Mouse (Mus musculus) kidney, postnatal 14 days (tissue): Measurements from ENCODE around the gene Rtcb.
A peak's percentile ranks its signal among the peaks of the same experiment; 100 is the strongest.

Experiments used
- DNase-seq: peaks from one replicate; pipeline ENCODE4 v3.0.0; 2022; ENCODE audit warnings: mixed read lengths

Gene Rtcb

GRCm38 (mm10) chr10:85957464-85957950, at the start of gene Rtcb:
Rtcb (minus strand) TSS chr10:85957823.
- DNase-seq = peak; percentile 97

DNA sequence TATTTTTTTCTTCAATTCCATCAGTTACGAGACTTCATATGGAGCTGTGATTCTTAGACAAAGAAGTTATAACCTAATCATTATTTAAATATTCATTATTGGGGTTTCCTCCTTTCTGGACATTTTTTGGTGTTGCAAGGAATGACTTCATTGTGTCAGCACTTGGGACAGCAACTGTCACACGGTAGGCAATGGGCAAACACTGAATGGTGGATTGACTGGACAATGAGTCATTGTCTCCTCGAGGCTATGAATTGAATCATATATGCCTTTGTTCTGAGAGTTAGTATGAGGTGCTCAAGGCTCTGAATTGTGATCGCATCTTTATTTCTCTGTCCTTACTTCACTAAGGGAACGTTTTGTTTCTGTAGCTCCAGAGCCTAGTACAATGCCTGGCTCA, 48.8 kb upstream of the Rtcb start:
- DNase-seq = no peak

DNA sequence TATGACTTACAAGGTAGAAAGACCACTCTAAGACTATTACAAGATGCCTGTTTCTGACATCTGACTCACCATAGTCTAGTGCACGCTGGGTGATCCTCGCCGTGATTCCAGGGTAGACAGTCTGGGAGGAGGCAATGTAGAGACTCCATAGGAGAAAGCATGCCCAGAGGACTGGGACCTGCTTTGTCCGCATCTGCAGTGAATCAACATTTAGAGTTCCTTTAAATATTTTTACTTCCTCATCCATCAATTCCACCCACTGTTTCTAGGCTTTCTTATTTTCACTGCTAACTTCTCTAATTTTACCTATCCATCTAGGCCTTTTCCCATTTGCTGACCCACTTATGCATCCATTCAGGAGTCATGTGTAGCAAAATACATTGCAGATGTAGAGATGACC, 42.8 kb upstream of the Rtcb start:
- no peak for DNase-seq

GRCm38 (mm10) chr10:85994543-85995104, 37.0 kb upstream of the Rtcb start:
- DNase-seq = no peak

- DNase-seq = no peak
Observed at GRCm38 (mm10) chr10:85993836-85994235, 36.2 kb upstream of the Rtcb start.

DNA sequence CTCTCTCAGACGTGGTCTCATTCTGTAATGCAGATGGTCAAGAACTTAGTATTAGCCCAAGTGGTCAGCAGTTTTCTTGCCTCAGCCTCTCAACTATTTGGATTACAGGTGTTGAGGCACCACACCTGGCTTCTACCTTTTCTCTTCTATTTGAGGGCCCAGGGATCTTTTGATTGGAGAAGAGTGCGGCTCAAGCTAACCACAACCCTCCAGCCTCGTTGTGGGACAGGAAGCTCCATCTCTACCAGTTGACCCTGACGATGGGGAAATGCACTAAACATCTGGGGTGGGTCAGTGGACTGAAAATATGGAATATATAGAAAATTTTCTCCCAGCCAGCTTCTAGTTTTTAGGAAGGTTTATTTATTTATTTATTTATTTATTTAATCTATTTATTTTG, 34.8 kb upstream of the Rtcb start:
- no peak for DNase-seq

DNA sequence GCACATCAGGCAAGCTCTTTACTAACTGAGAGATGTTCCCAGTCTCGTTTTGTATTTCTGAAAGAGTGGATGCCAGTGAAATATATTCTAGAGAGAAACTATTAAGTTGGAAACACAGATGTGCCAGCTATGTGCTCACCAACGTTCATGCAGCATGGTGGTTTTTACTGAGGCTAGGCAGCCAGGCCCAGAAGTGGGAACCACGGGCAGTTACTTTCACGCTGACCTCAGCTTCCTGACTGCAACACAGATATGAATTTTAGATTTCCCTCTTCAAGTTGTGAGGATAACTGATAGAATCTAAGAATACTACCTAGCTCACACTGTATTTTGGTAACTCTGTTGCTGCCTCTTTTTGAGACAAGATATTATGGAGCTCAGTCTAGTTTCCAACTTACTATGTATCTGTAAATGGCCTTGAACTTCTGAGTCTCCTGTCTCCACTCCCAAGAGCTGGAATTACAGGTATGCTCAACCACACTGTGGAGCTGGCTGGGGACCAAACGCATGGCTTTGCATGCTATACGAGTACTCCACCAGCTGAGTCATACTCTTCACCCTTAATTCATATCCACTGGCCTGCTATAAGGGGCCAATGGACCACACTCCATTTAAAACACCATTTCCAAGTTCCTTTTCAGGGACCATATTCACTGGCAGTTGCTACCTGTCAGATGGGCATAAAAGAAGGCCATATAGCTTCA, 31.9 kb upstream of the Rtcb start:
- peak; percentile 2 for DNase-seq

DNA sequence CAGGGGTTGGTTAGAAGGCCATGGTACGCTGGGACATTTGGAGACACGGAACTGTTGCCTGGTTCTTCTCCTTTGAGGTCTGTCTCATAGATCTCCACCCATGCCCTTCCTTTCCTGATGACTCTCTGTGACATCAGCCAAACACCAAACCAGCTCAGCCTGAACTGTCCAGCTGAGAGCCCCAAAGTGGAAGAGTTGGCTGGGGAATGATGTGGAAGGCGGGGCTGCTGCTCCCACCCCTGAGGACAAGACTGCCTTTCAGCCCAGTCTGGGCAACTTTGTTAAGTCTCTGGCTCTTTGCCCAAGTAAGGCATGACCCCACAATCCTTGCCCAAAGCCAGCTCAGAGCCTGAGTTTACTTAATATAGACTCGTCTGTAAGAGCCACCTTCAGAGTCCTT, 15.3 kb upstream of the Rtcb start:
- DNase-seq = peak; percentile 8

DNA sequence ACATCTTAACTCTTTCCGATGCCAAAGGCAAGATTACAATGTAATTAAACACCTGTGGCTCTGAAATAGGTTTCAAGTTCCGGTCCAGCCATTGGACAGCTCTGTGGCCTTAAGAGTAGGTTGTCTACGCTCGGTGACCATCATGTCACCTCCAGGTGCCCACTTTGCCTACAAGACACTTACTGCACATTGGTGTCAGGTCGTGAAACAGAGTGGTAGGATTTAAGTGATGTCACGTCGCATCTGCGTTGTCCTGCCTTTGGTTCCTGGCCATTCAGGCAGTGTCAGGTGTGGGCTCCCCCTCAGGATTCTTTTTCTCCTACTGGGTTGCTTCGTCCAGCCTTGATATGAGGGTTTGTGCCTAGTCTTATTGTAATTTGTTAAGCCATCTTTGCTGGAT, 14.2 kb upstream of the Rtcb start:
- DNase-seq = no peak

GRCm38 (mm10) chr10:85969894-85970620, 12.4 kb upstream of the Rtcb start:
- peak; percentile 45 for DNase-seq

DNA sequence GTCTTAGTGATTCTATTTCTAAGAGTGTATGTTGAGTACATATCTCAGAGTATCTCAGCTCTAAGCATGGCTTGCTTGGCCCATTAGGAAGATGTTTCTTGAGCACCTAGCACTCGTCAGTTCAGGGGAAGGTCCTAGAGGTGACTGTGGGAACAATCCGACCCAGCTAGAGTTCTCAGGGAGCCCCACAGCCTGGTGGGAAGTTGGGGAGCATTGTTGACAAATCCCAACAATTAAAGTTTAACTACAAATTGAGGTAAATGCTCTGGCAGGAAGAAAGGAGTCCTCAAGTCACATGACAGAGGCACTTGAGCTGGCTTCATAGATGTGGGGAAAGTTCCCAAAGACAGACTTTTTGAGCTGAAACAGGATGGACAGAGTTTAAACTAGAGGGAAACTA, 11.1 kb upstream of the Rtcb start:
- peak; percentile 14 for DNase-seq

- DNase-seq = peak; percentile 89
Observed at GRCm38 (mm10) chr10:85968157-85968634, 10.6 kb upstream of the Rtcb start.

GRCm38 (mm10) chr10:85967411-85968156, 10.0 kb upstream of the Rtcb start:
- DNase-seq = no peak

- no peak for DNase-seq
Observed at GRCm38 (mm10) chr10:85966476-85966875, 8.9 kb upstream of the Rtcb start.

DNA sequence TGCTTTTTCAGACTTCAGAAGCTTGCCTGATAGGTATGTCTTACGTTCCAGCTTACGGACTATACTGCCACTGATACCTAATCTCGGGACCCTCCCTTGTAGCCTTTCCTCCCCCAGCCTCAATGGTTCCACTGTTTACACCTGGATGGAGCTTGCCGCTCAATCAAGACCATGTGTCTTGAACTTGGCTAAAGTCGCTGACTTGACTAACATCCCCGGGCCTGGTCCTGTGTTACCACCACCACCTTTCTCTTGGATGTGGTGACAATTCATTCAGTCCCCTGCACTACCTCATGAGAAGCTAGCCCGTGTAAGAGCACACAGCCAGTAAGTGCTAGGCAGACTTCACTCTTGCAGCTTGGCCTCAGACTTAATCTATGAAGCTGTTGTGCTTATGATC, 6.7 kb upstream of the Rtcb start:
- no peak for DNase-seq

- DNase-seq = peak; percentile 19
Observed at GRCm38 (mm10) chr10:85962897-85963296, 5.3 kb upstream of the Rtcb start.

- DNase-seq = no peak
Observed at GRCm38 (mm10) chr10:85956871-85957419, 678 bp downstream of the Rtcb start.

GRCm38 (mm10) chr10:85954429-85954828, 3.2 kb downstream of the Rtcb start:
- DNase-seq = peak; percentile 13

DNA sequence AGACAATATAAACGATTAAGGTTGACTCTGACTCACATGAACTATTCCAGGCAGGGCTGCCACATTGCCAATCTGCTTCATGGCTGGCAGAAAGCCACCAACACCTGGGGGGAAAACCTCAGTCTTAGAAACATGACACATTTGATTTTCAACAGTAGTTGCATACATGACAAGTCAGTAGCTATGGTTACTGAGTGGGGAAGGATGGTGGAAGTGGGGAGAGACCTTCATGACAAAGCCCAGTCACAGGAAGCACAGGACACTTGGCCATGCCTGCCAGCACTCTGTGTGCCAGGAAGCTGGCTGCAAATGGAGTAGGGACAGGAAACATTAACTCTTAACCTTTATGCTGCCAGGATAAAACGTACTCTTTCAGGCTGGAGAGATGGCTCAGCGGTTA, 4.2 kb downstream of the Rtcb start:
- peak; percentile 33 for DNase-seq

- no peak for DNase-seq
Observed at GRCm38 (mm10) chr10:85951765-85952443, 5.7 kb downstream of the Rtcb start.

- no peak for DNase-seq
Observed at GRCm38 (mm10) chr10:85948483-85949196, 9.0 kb downstream of the Rtcb start.
